Mouse (Mus musculus): ENCODE measurements around the gene Tnfrsf1a. TPM values are rescaled to one million over a fixed set of nuclear protein-coding genes. Genes with fewer than 3 reads are reported as not detected.

Tnfrsf1a gene
- total RNA-seq, 2 experiments from 2014 or later: 13.8 to 24.8 TPM

- no peak for ATAC-seq (replicated peaks; ENCODE audit: low FRiP score, poor library complexity, severe bottlenecking)
Measured at GRCm38 (mm10) chr6:125321114-125321855, 27.9 kb upstream of the Tnfrsf1a start.

DNA sequence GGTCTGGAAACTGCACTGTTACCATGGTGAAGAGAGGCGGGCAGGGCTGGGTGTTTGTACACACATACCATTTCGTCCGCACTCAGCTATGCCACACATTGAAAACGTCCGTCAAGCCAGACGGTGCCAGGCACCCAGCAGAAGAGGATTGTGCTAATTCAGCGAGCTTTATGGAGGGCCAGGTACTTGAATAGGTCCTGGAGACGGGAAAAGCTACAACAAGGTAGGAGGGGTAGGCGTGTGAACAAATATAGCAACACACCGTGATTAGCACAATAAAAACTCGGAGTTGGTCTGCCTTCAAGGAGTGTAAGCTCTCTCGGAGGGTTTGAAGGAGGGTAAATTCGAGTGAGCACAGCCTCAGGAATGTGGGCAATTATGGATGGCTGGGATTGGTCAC lies 26.4 kb upstream of the Tnfrsf1a start:
- ATAC-seq (replicated peaks; ENCODE audit: low FRiP score, poor library complexity, severe bottlenecking): no peak

DNA sequence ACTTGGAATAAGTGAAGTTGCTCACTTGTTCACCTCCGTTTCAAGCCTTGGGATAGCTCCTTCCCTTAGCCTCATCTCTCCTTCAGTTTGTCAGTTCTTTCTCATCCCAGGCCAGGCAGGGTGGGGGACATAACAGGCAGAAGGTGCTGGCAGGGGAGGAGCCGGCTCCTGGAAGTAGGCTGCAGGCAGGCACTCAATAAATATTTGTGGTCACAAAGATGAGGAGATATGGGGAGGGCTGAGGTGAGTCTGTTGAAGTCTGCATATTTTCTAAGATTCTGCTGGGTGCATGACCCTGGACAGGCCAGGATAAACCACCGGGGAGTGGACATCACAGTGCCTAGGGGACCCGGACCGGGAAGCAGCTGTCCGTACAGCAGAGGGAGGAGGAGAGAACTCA lies 25.6 kb upstream of the Tnfrsf1a start:
- no peak for ATAC-seq (replicated peaks; ENCODE audit: low FRiP score, poor library complexity, severe bottlenecking)

DNA sequence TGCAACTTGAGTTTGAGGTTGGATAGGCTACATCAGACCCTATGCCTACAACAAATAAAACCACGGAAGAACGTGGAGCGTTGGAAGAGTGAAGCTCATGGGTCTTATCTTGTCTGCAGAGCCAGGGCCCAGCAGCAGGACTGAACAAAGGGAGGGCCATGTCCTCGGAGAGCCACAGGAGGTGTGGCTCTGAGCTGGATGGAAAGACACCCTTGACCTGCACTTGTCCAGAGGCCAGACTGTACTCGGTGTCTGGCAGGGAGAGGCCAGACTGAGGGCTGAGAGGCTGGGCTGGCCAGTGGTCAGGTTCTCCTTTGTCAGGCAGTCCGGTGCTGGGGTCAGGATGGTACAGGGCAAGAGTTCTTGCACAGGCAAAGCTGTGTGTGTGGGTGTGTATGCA lies 23.8 kb upstream of the Tnfrsf1a start:
- ATAC-seq (replicated peaks; ENCODE audit: low FRiP score, poor library complexity, severe bottlenecking): no peak

DNA sequence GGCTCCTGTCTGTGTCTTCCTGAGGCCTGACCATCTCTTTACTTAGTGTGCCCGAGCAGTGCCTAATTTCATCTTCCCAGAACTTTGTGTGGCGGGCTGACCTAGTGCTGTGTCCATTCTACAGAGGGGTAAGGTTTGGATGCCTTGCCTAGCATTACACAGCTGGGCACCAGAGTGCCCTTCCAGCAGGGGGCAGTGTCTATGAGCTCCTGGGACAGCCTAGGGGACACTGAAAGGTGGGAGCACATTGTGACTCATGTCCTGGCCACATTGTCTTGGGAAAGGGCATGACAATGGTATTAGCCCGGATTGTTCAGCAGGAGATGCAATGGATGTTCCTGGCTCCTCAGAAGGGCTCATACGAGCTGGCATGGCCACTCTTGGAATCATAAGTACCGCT lies 20.9 kb upstream of the Tnfrsf1a start:
- ATAC-seq (replicated peaks; ENCODE audit: low FRiP score, poor library complexity, severe bottlenecking): no peak

- ATAC-seq (replicated peaks; ENCODE audit: low FRiP score, poor library complexity, severe bottlenecking): no peak
Measured at GRCm38 (mm10) chr6:125330626-125331326, 18.4 kb upstream of the Tnfrsf1a start.

DNA sequence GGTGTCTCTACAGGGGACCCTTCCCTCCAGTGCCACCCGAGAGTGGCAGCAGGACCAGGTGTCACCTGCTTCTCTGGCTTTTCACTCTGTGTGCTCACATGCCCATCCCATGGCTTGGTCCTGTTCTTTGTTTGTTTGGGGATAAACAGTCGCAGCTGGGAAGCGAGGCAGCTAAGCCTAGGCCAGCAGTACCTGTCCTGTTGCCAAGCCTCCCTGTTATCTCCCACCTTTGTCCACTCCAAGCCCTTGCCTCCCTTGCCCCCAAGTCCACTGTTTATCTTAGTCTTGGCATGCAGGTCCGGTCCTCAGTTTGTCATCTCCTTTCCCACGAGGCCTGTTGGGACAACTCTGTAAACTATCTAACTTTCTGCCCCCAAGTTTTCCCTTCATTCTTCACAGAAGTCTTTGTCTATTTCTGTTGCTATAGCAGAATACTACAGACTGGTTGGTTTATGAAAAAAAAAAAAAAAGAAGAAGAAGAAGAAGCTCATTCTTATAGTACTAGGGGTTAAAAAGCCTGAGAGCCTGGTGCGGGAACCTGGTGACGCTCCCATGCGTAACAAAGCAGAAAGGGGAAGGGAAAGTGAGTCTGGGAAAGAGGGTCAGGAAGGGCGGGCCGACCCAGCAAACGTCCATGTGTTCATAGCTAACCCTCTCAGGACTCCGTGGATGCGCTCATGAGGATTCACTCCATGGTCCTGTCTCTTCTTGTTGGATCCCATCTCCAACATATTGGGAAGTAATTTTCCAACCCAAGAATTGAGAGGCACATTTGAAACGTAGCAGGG lies 15.9 kb upstream of the Tnfrsf1a start:
- ATAC-seq (replicated peaks; ENCODE audit: low FRiP score, poor library complexity, severe bottlenecking): no peak

GRCm38 (mm10) chr6:125334356-125334755 lies 14.8 kb upstream of the Tnfrsf1a start:
- ATAC-seq (replicated peaks; ENCODE audit: low FRiP score, poor library complexity, severe bottlenecking): no peak

GRCm38 (mm10) chr6:125338791-125339660 lies 10.1 kb upstream of the Tnfrsf1a start:
- ATAC-seq (replicated peaks; ENCODE audit: low FRiP score, poor library complexity, severe bottlenecking): no peak

DNA sequence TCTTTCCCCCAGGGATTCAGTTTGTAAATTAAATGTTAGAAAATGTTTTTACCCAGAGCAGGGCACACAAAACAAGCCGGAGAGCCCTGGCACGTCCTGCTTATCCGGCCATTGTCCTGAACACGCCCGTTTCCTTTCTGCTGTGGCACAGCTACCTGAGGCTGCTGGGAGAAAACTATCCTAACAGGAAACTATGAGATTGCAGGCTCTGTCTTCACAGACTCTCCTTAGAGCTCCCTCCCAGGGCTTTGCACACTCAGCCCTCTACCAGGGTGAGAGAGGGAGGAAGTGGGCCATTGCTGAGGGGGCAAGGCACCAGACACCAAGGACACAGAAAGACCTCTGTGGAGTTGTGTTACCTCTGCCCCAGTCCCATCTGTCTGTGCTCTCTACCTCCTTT lies 8.9 kb upstream of the Tnfrsf1a start:
- no peak for ATAC-seq (replicated peaks; ENCODE audit: low FRiP score, poor library complexity, severe bottlenecking)

- ATAC-seq (replicated peaks; ENCODE audit: low FRiP score, poor library complexity, severe bottlenecking): no peak
Measured at GRCm38 (mm10) chr6:125342198-125342597, 7.0 kb upstream of the Tnfrsf1a start.

DNA sequence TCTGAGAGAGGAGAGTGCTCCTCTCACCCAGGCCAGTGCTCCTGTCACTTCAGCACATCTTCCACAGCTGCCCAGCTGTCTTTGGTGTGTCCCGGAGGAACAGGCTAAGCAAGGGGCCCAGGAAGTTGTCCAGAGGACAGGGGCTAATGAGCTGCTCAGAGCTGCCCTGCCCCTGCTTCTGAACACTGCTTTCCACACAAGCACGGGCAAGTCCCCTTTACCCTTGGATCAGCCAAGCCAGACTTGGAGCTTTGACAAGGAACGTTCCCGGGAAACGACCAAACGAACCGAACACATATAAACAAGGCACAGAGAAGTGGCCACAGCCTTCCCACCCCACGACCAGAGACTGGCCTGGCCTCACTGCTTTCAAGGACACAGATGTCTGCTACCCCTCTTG lies 5.1 kb upstream of the Tnfrsf1a start:
- no peak for ATAC-seq (replicated peaks; ENCODE audit: low FRiP score, poor library complexity, severe bottlenecking)

DNA sequence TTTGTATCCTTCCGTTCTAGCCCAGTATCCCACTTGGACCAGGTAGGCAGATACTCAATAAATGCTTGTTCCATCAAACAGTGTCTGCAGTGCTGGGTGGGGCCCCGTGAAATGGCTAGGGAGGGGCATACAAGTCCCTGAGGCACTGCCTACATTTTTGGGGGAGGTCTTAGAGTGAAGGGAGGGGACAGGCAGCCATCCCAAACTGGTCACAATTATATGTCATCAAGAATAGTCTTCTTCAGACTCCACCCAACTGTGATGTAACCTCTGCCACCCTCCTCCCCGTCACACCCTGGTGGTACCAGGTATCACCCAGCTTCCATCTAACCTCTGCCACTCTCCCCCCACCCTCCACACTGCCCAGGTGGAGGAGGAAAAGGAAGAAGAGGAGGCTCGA lies 4.3 kb upstream of the Tnfrsf1a start:
- no peak for ATAC-seq (replicated peaks; ENCODE audit: low FRiP score, poor library complexity, severe bottlenecking)

DNA sequence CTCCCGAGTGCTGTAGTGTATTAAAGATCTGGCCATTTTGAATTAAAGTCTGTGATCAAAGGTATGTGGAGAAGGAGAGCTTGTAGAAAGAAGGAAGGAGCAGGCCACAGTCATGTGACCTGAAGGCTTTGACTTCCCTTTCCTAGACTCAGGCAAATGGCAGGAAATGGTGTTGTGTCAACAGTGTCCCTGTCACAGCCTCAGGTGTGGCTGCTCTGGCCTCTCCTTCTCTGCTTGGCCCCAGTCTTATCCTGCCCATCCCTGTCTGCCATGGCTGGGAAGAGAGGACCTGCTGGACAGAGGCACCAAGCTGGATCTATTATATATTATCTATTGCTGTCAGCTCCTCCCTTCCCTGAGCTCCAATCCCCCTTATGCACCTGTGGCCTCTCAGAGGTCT lies 3.5 kb upstream of the Tnfrsf1a start:
- no peak for ATAC-seq (replicated peaks; ENCODE audit: low FRiP score, poor library complexity, severe bottlenecking)

DNA sequence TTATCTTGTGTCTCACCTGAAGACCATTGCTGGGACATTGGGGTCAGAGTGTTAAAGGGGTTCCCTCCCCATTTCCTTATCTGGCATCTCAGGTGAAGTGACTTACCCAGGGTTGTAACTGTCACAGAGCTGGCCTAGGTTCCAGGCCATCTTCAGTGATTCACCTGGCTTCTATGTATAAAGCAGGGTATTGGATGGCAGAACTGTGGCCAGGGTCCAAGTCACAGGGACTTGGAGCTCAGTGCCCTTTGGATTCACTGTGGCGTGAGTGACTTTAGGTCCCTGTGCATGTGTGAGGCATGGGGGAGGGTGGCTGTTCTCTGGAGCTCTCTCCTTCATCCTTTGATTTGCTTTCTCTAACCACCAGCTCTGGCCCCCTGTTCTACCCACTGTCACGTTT lies 3.1 kb upstream of the Tnfrsf1a start:
- no peak for ATAC-seq (replicated peaks; ENCODE audit: low FRiP score, poor library complexity, severe bottlenecking)

GRCm38 (mm10) chr6:125349575-125350230 lies 541 bp downstream of the Tnfrsf1a start:
- no peak for ATAC-seq (replicated peaks; ENCODE audit: low FRiP score, poor library complexity, severe bottlenecking)

DNA sequence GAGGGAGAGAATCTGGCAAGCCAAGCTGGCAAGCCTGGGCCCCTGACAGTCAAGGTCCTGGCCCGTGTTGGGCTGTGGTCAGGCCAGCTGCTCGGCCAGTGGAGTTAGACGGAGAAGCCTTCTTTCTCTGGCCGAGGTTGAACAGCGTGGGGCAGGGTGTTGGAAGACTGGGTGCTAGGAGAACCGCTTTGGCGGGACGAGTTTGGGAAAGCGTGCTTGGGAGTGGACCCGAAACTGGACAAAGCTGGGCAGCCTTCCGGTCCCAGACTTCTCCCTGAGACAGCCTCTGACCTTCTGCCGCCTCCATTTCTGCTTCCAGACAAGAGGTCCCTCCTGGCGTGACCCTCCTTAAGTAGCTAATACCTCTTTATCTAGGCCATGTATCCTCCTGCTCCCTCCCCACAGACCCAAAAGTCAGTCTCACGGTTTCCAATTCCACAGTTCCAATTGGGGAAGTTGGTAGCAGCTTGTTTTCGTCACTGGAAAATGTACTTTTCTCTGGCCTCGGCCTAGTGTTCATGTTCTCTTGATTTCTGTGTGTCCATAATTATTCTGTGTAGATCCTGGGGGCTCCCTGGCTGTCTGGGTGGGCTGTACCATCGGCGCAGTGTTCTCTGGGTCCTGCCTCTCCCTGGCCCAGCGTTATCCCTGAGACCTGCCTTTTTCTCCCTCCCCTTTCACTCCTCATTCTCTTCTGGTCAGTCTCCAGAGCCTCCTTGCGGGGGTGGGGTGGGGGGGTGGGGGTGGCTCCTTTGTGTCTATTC lies 1.3 kb downstream of the Tnfrsf1a start:
- no peak for ATAC-seq (replicated peaks; ENCODE audit: low FRiP score, poor library complexity, severe bottlenecking)

- ATAC-seq (replicated peaks; ENCODE audit: low FRiP score, poor library complexity, severe bottlenecking): no peak
Measured at GRCm38 (mm10) chr6:125350995-125351324, 1.8 kb downstream of the Tnfrsf1a start.

All from erythroblast, adult 5-6 weeks (primary cell).